Mouse (Mus musculus): ENCODE data around the gene Batf.
"Not testable (repeated sequence)": the region's sequence is repeated elsewhere in the genome, so short reads cannot be mapped to it uniquely, and the experiment has no call there.

The Batf gene

GRCm38 (mm10) chr12:85686466-85687216, at the start of gene Batf:
Gene Batf, plus strand, starts transcription at chr12:85686669.
- no peak for DNase-seq (ENCODE audit: low spot score)

GRCm38 (mm10) chr12:85637932-85638331, 48.5 kb upstream of the Batf start:
- DNase-seq (ENCODE audit: low spot score) = no peak

GRCm38 (mm10) chr12:85638541-85639325, 47.7 kb upstream of the Batf start:
- no peak for DNase-seq (ENCODE audit: low spot score)

- no peak for DNase-seq (ENCODE audit: low spot score)
Measured at GRCm38 (mm10) chr12:85639326-85640008, 47.0 kb upstream of the Batf start.

- DNase-seq (ENCODE audit: low spot score) = no peak
Measured at GRCm38 (mm10) chr12:85640852-85641563, 45.5 kb upstream of the Batf start.

- no peak for DNase-seq (ENCODE audit: low spot score)
Measured at GRCm38 (mm10) chr12:85641564-85641931, 44.9 kb upstream of the Batf start.

GRCm38 (mm10) chr12:85643735-85644134, 42.7 kb upstream of the Batf start:
- DNase-seq (ENCODE audit: low spot score) = no peak

- DNase-seq (ENCODE audit: low spot score) = no peak
Measured at GRCm38 (mm10) chr12:85645664-85646063, 40.8 kb upstream of the Batf start.

- no peak for DNase-seq (ENCODE audit: low spot score)
Measured at GRCm38 (mm10) chr12:85647346-85647745, 39.1 kb upstream of the Batf start.

- no peak for DNase-seq (ENCODE audit: low spot score)
Measured at GRCm38 (mm10) chr12:85647955-85648354, 38.5 kb upstream of the Batf start.

- no peak for DNase-seq (ENCODE audit: low spot score)
Measured at GRCm38 (mm10) chr12:85659319-85659718, 27.1 kb upstream of the Batf start.

- no peak for DNase-seq (ENCODE audit: low spot score)
Measured at GRCm38 (mm10) chr12:85660855-85661254, 25.6 kb upstream of the Batf start.

GRCm38 (mm10) chr12:85662232-85662631, 24.2 kb upstream of the Batf start:
- DNase-seq (ENCODE audit: low spot score) = not testable (repeated sequence)

GRCm38 (mm10) chr12:85662896-85663295, 23.6 kb upstream of the Batf start:
- peak; percentile 46 for DNase-seq (ENCODE audit: low spot score)

GRCm38 (mm10) chr12:85666112-85666511, 20.4 kb upstream of the Batf start:
- DNase-seq (ENCODE audit: low spot score) = no peak

- DNase-seq (ENCODE audit: low spot score) = no peak
Measured at GRCm38 (mm10) chr12:85667071-85667470, 19.4 kb upstream of the Batf start.

GRCm38 (mm10) chr12:85668696-85669095, 17.8 kb upstream of the Batf start:
- no peak for DNase-seq (ENCODE audit: low spot score)

- DNase-seq (ENCODE audit: low spot score) = no peak
Measured at GRCm38 (mm10) chr12:85670080-85670479, 16.4 kb upstream of the Batf start.

GRCm38 (mm10) chr12:85673914-85674313, 12.6 kb upstream of the Batf start:
- no peak for DNase-seq (ENCODE audit: low spot score)

- DNase-seq (ENCODE audit: low spot score) = no peak
Measured at GRCm38 (mm10) chr12:85679117-85679516, 7.4 kb upstream of the Batf start.

- no peak for DNase-seq (ENCODE audit: low spot score)
Measured at GRCm38 (mm10) chr12:85679808-85680207, 6.7 kb upstream of the Batf start.

GRCm38 (mm10) chr12:85682328-85682727, 4.1 kb upstream of the Batf start:
- no peak for DNase-seq (ENCODE audit: low spot score)
